Mouse (Mus musculus): Measurements from ENCODE around the gene Ccdc13. TPM values are rescaled to one million over a fixed set of nuclear protein-coding genes. Genes with fewer than 3 reads are reported as not detected.

The Ccdc13 gene
- polyA plus RNA-seq, 1 experiment from 2014 or later = not detected

DNA sequence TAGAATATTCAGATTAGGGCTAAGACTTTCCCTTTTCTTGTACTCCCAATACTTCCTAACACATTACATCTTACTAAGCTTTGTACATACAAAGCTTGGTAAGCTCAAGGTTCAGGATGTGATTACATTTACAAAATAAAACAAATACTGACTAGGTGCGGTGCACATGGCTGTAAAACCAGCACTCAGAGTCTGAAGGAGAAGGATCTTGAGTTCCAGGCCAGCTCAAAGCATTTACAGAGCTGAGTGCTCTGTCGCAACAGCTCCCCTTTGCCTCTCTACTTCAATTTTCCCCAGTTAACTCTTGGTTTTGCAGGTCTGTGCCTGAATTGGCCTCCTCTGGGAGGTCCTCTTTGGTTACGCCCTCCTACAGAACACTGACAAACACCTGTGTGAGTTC lies 15.0 kb upstream of the Ccdc13 start:
- ATAC-seq = no peak
- 82% methylated on average over 3 of the region's 3 CpGs for WGBS (ENCODE audit: insufficient replicate concordance)
- Histone ChIP-seq H3K36me3 (replicated peaks; ENCODE audit: insufficient read depth, low read length) (peaks cover 31% of the 10 kb centered on the region), H3K4me3 (ENCODE audit: low read depth, low read length) (no peak overlapping the region), H3K4me2 (ENCODE audit: low read depth, low read length) (no peak overlapping the region), H3K4me1 (ENCODE audit: insufficient read depth) (peaks cover 29% of the 10 kb centered on the region), H3K27ac (ENCODE audit: low read depth) (no peak overlapping the region), H3K27me3 (ENCODE audit: insufficient read depth, low read length) (no peaks in the 10 kb centered on the region), H3K9me3 (ENCODE audit: low read length) (no peaks in the 10 kb centered on the region), H3K9ac (replicated peaks) (no peak overlapping the region)
- TF ChIP-seq CTCF (IDR thresholded peaks at IDR 0.05; ENCODE audit: low read depth) = no peak
- no peak for TF ChIP-seq EP300 (IDR thresholded peaks at IDR 0.05; ENCODE audit: low read depth)
- no peak for DNase-seq

DNA sequence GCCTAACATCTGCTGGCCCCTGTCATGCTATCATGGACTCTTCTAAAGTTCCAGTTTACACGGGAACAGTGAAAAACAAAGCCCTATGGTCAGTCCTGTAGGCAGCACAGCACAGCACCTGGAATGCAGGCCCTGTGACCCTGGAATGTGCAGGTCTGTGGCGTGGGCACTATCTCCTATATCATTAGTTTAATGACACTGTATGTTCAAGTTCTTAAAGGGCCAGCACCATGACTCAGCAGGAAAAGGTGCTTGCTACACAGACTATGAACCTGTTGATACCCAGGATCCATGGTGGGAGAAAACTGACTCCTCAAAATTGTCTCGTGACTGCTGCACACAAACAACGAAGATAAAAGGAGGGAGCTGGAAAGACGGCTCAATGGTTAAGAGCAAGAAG lies 8.6 kb upstream of the Ccdc13 start:
- no peak overlapping the region for H3K27ac ChIP-seq (ENCODE audit: low read depth)
- ATAC-seq = 0 out of 2 replicates have a peak, but pooled peaks have one; percentile 12
- H3K27me3 ChIP-seq (ENCODE audit: insufficient read depth, low read length) = no peaks in the 10 kb centered on the region
- H3K4me2 ChIP-seq (ENCODE audit: low read depth, low read length) = no peak overlapping the region
- no peaks in the 10 kb centered on the region for H3K9me3 ChIP-seq (ENCODE audit: low read length)
- no peak for DNase-seq
- no peak overlapping the region for H3K9ac ChIP-seq (replicated peaks)
- H3K4me1 ChIP-seq (ENCODE audit: insufficient read depth) = no peaks in the 10 kb centered on the region
- 66% methylated on average over 5 of the region's 5 CpGs for WGBS (ENCODE audit: insufficient replicate concordance)
- no peak for TF ChIP-seq EP300 (IDR thresholded peaks at IDR 0.05; ENCODE audit: low read depth)
- TF ChIP-seq CTCF (IDR thresholded peaks at IDR 0.05; ENCODE audit: low read depth) = no peak
- no peak overlapping the region for H3K4me3 ChIP-seq (ENCODE audit: low read depth, low read length)
- H3K36me3 ChIP-seq (replicated peaks; ENCODE audit: insufficient read depth, low read length) = peaks cover 49% of the 10 kb centered on the region

DNA sequence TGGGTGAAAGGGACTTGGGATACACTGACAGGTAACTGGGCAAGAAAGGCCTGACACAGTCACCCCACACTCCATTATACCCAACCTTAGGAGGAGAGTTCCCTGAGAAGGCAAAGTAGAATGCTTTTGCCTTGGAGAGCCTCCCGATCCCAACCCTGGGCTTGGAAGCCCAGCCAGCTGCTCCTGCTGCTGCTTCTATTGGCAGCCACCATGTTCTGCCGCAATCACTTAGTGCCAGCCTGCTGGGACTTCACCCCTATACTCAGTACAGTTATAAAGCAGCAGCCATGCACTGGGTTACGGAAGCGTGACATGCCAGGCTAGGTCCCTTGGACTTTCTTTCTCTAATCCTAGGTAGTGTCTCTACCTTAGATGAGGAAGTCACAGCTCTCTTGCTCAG lies 7.9 kb upstream of the Ccdc13 start:
- Histone ChIP-seq H3K4me1 (ENCODE audit: insufficient read depth) (no peaks in the 10 kb centered on the region), H3K27ac (ENCODE audit: low read depth) (no peak overlapping the region), H3K4me2 (ENCODE audit: low read depth, low read length) (no peak overlapping the region), H3K27me3 (ENCODE audit: insufficient read depth, low read length) (no peaks in the 10 kb centered on the region), H3K9ac (replicated peaks) (no peak overlapping the region), H3K36me3 (replicated peaks; ENCODE audit: insufficient read depth, low read length) (peaks cover 47% of the 10 kb centered on the region), H3K4me3 (ENCODE audit: low read depth, low read length) (no peak overlapping the region), H3K9me3 (ENCODE audit: low read length) (no peaks in the 10 kb centered on the region)
- WGBS (ENCODE audit: insufficient replicate concordance) = 89% methylated on average over 4 of the region's 4 CpGs
- DNase-seq (no peak), ATAC-seq (no peak)
- TF ChIP-seq EP300 (IDR thresholded peaks at IDR 0.05; ENCODE audit: low read depth) = no peak
- TF ChIP-seq CTCF (IDR thresholded peaks at IDR 0.05; ENCODE audit: low read depth) = no peak

DNA sequence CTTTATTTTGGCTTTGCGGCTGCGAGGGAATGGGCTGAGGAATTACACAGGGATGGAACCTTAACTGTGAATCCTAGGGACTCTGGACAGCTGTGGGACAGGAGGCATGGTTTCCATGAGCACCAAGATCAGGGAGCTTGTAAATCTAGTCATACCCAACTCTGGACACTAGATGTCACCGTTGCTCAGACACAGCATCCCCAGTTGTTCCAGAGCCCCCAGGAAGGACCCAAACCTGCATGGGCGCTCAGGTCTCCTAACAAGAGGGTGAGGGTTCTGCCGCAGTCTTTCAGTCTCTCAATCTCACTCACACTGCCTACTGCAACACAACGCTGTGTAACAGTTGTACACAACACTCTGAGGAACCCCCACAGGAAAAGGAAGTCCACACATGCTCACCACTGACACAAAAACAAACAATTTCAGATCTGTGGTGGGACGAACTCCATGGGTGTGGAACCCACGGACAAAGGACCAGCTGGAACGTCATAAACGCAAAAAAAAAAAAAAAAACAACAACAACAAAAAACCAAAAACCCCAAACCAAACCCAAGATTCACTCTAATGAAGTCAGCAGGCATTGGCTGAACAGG lies 7.4 kb upstream of the Ccdc13 start:
- DNase-seq (peak; percentile 31), ATAC-seq (peak; percentile 43)
- Histone ChIP-seq H3K9me3 (ENCODE audit: low read length) (no peaks in the 10 kb centered on the region), H3K4me3 (ENCODE audit: low read depth, low read length) (no peak overlapping the region), H3K9ac (replicated peaks) (no peak overlapping the region), H3K27ac (ENCODE audit: low read depth) (no peak overlapping the region), H3K4me2 (ENCODE audit: low read depth, low read length) (no peak overlapping the region), H3K27me3 (ENCODE audit: insufficient read depth, low read length) (no peaks in the 10 kb centered on the region), H3K4me1 (ENCODE audit: insufficient read depth) (no peaks in the 10 kb centered on the region), H3K36me3 (replicated peaks; ENCODE audit: insufficient read depth, low read length) (peaks cover 42% of the 10 kb centered on the region)
- TF ChIP-seq CTCF (IDR thresholded peaks at IDR 0.05; ENCODE audit: low read depth) = peak; percentile 74
- TF ChIP-seq EP300 (IDR thresholded peaks at IDR 0.05; ENCODE audit: low read depth) = no peak
- 34% methylated on average over 10 of the region's 10 CpGs for WGBS (ENCODE audit: insufficient replicate concordance)

DNA sequence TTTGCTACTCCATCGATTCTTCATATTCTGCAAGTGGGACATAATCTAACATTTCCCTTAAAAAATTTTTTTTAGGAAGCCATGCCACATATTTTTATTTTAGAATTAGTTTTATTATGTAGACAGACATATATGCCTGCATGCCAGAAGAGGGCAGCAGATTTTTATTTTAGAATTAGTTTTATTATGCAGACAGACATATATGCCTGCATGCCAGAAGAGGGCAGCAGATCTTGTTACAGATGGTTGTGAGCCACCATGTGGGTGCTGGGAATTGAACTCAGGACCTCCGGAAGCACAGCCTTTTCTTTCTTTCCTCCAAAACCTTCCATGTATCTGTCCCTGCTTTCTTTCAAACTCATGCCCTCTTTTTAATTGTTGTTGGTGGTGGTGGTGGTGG lies 3.7 kb upstream of the Ccdc13 start:
- no peak for DNase-seq
- ATAC-seq = no peak
- Histone ChIP-seq H3K9ac (replicated peaks) (no peak overlapping the region), H3K36me3 (replicated peaks; ENCODE audit: insufficient read depth, low read length) (peaks cover 8% of the 10 kb centered on the region; the same call in 1 of the 2 replicates), H3K4me2 (ENCODE audit: low read depth, low read length) (no peak overlapping the region), H3K27me3 (ENCODE audit: insufficient read depth, low read length) (0 out of 2 replicates have a peak, but pooled peaks cover 6% of the 10 kb centered on the region), H3K9me3 (ENCODE audit: low read length) (no peaks in the 10 kb centered on the region), H3K4me3 (ENCODE audit: low read depth, low read length) (no peak overlapping the region), H3K27ac (ENCODE audit: low read depth) (no peak overlapping the region), H3K4me1 (ENCODE audit: insufficient read depth) (peaks cover 11% of the 10 kb centered on the region)
- WGBS (ENCODE audit: insufficient replicate concordance) = 83% methylated on average over 2 of the region's 2 CpGs
- TF ChIP-seq EP300 (IDR thresholded peaks at IDR 0.05; ENCODE audit: low read depth) (no peak), CTCF (IDR thresholded peaks at IDR 0.05; ENCODE audit: low read depth) (peak; percentile 48)

DNA sequence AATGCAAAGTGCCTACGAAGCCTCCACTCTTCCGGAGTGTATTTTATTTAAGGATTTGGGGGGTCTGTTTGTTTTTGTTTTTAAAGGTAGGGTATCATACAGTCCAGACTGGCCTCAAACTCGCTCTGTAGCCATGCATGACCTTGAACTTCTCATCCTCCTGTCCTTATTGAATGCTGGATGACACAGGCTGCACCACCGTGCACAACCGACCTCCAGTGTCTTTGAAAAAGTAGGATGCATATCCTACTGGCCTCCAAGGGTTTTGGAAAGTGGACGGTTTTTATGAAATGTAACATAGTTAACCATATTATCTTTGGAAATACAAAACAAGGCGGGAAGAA lies 333 bp upstream of the Ccdc13 start:
- WGBS (ENCODE audit: insufficient replicate concordance) = 33% methylated on average over 7 of the region's 7 CpGs
- Histone ChIP-seq H3K4me1 (ENCODE audit: insufficient read depth) (peaks cover 11% of the 10 kb centered on the region), H3K27ac (ENCODE audit: low read depth) (no peak overlapping the region), H3K4me2 (ENCODE audit: low read depth, low read length) (peak overlapping the region; percentile 67), H3K4me3 (ENCODE audit: low read depth, low read length) (peak overlapping the region; percentile 28), H3K9me3 (ENCODE audit: low read length) (no peaks in the 10 kb centered on the region), H3K36me3 (replicated peaks; ENCODE audit: insufficient read depth, low read length) (no peaks in the 10 kb centered on the region), H3K9ac (replicated peaks) (no peak overlapping the region), H3K27me3 (ENCODE audit: insufficient read depth, low read length) (0 out of 2 replicates have a peak, but pooled peaks cover 6% of the 10 kb centered on the region)
- TF ChIP-seq CTCF (IDR thresholded peaks at IDR 0.05; ENCODE audit: low read depth) (no peak), EP300 (IDR thresholded peaks at IDR 0.05; ENCODE audit: low read depth) (no peak)
- ATAC-seq (no peak), DNase-seq (no peak)
